Mouse (Mus musculus) small intestine, adult 2 months (tissue): ENCODE data around the gene Pkp1.

ENCODE experiments used
- CTCF ChIP-seq: fragments of 200-500 bp; IDR thresholded peaks from 2 replicates; pipeline ENCODE4 v1.5.1; 2012; ENCODE audit warnings: low read depth, mild to moderate bottlenecking, control low read depth, inconsistent platforms, low read length, moderate library complexity, mixed read lengths; ENCODE audit not compliant: insufficient replicate concordance, insufficient read length; ENCODE audit errors: extremely low read depth
- POLR2A ChIP-seq: fragments of 200-500 bp; IDR thresholded peaks from 2 replicates; pipeline ENCODE4 v1.6.1; 2012; ENCODE audit warnings: low read depth, mild to moderate bottlenecking, control low read depth, inconsistent platforms, low read length, moderate library complexity

GRCm38 (mm10) chr1:135834206-135834859 is 84.7 kb downstream of the Pkp1 start:
- TF ChIP-seq CTCF (no peak), POLR2A (no peak)
